Mouse (Mus musculus) liver, embryonic 11.5 days (tissue): ENCODE measurements around the gene Fam25c. TPM values are rescaled to one million over a fixed set of nuclear protein-coding genes. Genes with fewer than 3 reads are reported as not detected.
"Not testable (repeated sequence)": the region's sequence is repeated elsewhere in the genome, so short reads cannot be mapped to it uniquely, and the experiment has no call there.

Experiments
- ATAC-seq: fragments of 200-750 bp; cut with Nextera tagmentation; replicated peaks from 2 replicates; pipeline ENCODE4 v1.8.0; 2017; ENCODE audit warnings: moderate number of reproducible peaks, mild to moderate bottlenecking, moderate TSS enrichment, moderate library complexity; ENCODE audit not compliant: low FRiP score
- DNase-seq: peaks from one replicate; pipeline ENCODE4 v3.0.0-alpha.2; 2017; ENCODE audit warnings: low spot score
- H3K27ac ChIP-seq: fragments of 300-500 bp; sonication (generic); 2 replicates; pipeline ENCODE4 v1.5.1; 2014; ENCODE audit warnings: mild to moderate bottlenecking, low read depth, low read length, control low read depth
- H3K27me3 ChIP-seq: fragments of 300-500 bp; sonication (generic); replicated peaks from 2 replicates; pipeline ENCODE4 v1.6.1; 2014; ENCODE audit warnings: low read length, mixed read lengths; ENCODE audit not compliant: control insufficient read depth, insufficient read depth
- H3K36me3 ChIP-seq: fragments of 300-500 bp; sonication (generic); 2 replicates; pipeline ENCODE4 v1.6.1; 2014; ENCODE audit warnings: mild to moderate bottlenecking, low read length, moderate library complexity, mixed read lengths; ENCODE audit not compliant: control insufficient read depth, insufficient read depth
- H3K4me1 ChIP-seq: fragments of 300-500 bp; sonication (generic); replicated peaks from 2 replicates; pipeline ENCODE4 v1.6.1; 2014; ENCODE audit warnings: low read length, mixed read lengths; ENCODE audit not compliant: control insufficient read depth, insufficient read depth
- H3K4me2 ChIP-seq: fragments of 300-500 bp; sonication (generic); 2 replicates; pipeline ENCODE4 v1.6.1; 2014; ENCODE audit warnings: mild to moderate bottlenecking, control low read depth, moderate library complexity
- H3K4me3 ChIP-seq: fragments of 300-500 bp; sonication (generic); 2 replicates; pipeline ENCODE4 v1.5.1; 2014; ENCODE audit warnings: low read depth, low read length, control low read depth
- H3K9ac ChIP-seq: fragments of 300-500 bp; sonication (generic); 2 replicates; pipeline ENCODE4 v1.6.1; 2014; ENCODE audit warnings: low read depth, low read length, control low read depth
- H3K9me3 ChIP-seq: fragments of 300-500 bp; sonication (generic); 2 replicates; pipeline ENCODE4 v1.6.1; 2016; ENCODE audit warnings: low read length, inconsistent platforms, mixed read lengths; ENCODE audit not compliant: control insufficient read depth
- WGBS: fragments of 180-500 bp; shearing (Covaris S2); extraction: QIAGEN DNeasy Blood & Tissue Kit; methylation state at CpG from one replicate; pipeline ENCODE4 v1.1.7; 2014; 5-methylcytosine and 5-hydroxymethylcytosine counted together
- polyA plus RNA-seq: library from polyadenylated mRNA; unstranded; fragments of >200 nt; fragmentation: Nextera tagmentation; extraction: Ambion mirVana; gene quantifications from 2 replicates; pipeline ENCODE4 v1.2.1, GENCODE M21; 2014

Gene Fam25c
- polyA plus RNA-seq, 1 experiment from 2014 or later = 0.66 TPM

DNA sequence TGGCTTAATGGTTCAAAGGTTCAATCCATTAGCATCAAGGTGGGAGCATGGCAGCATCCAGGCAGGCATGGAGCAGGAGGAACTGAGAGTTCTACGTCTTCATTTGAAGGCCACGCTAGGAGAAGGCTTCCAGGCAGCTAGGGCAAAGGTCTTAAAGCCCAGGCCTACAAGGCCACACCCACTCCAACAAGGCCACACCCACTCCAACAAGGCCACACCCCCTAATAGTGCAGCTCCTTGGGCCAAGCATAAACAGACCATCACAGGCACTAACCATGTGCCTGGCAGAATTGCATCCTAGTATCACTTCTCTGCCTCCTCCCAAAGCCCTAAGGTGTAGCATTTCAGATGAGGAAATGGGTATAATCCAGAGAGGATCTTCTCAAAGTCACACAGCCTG is 16.5 kb upstream of the Fam25c start:
- Histone ChIP-seq H3K4me2 (no peak overlapping the region), H3K4me1 (no peaks in the 10 kb centered on the region), H3K4me3 (no peak overlapping the region), H3K9me3 (no peaks in the 10 kb centered on the region), H3K9ac (no peak overlapping the region), H3K36me3 (no peaks in the 10 kb centered on the region), H3K27ac (no peak overlapping the region), H3K27me3 (no peaks in the 10 kb centered on the region)
- 70% methylated on average over 2 of the region's 2 CpGs for WGBS
- DNase-seq (no peak), ATAC-seq (no peak; the same call in 1 of the 2 replicates)

DNA sequence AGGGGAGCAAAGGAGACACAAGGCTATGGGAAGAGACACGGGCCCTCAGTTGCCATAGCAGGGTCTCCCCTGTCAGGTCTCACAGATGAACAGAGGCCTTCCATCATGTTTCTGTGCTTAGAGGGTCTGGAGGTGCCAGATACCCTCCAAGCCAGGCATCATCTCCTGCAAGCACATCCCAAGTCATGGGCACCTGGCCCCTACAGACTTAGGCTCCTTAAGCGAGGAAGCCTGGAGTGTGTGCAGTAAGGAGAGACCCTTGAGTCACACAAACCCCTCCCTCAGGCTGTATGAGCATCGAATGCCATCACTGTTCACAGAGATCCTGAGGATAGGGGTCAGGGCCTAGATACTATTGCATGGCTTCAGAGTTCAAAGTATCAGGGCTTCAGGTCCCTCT is 15.7 kb upstream of the Fam25c start:
- Histone ChIP-seq H3K9me3 (no peaks in the 10 kb centered on the region), H3K27me3 (no peaks in the 10 kb centered on the region), H3K4me3 (no peak overlapping the region), H3K4me2 (no peak overlapping the region), H3K4me1 (no peaks in the 10 kb centered on the region), H3K27ac (no peak overlapping the region), H3K36me3 (no peaks in the 10 kb centered on the region), H3K9ac (no peak overlapping the region)
- 75% methylated on average over 3 of the region's 3 CpGs for WGBS
- no peak for DNase-seq
- no peak for ATAC-seq

DNA sequence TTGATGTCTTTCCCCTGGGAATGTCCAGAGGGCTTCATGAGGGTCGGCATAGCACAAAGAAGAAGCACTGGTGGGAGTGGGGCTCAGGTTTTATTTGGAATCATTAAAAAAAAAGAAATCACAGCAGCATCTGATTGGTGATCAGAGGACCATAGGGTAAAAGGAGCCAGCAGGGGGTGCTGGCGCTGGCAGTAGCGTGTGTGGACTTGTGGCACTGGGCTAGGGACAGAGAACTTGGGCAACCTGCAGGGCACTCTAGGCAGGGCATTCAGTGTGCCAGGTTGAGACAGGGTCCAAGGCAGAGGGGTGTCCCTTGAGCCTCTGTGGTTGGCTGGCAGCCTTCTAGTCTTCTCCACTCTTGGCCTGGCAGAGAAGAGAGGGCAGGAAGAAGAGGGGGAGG is 15.0 kb upstream of the Fam25c start:
- no peaks in the 10 kb centered on the region for H3K36me3 ChIP-seq
- H3K27ac ChIP-seq = no peak overlapping the region
- WGBS = 63% methylated on average over 3 of the region's 3 CpGs
- H3K9ac ChIP-seq = no peak overlapping the region
- H3K9me3 ChIP-seq = no peaks in the 10 kb centered on the region
- H3K27me3 ChIP-seq = no peaks in the 10 kb centered on the region
- H3K4me2 ChIP-seq = no peak overlapping the region
- DNase-seq (no peak), ATAC-seq (no peak)
- no peak overlapping the region for H3K4me3 ChIP-seq
- no peaks in the 10 kb centered on the region for H3K4me1 ChIP-seq

DNA sequence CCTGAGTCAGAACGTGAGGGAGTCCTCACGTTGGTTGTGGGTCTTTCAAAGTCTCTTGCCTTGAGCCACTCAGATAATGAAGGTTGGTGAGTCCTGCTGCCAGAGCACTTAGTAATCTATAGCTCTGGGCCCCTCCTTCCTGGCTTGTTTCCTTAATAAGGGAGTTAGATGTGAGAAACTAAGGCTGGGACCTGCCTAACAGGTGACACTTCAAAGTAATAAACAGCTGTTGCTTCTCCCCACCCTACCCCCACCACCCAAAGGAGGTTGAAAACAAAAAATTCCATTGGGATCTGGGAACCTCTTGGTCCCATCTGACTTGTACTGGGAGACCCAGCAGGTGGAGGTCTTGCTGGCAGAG is 9.9 kb upstream of the Fam25c start:
- Histone ChIP-seq H3K9me3 (no peaks in the 10 kb centered on the region), H3K27ac (no peak overlapping the region), H3K4me1 (peaks cover 2% of the 10 kb centered on the region; the same call in 1 of the 2 replicates), H3K36me3 (no peaks in the 10 kb centered on the region), H3K4me2 (no peak overlapping the region), H3K27me3 (0 out of 2 replicates have a peak, but pooled peaks cover 2% of the 10 kb centered on the region), H3K9ac (no peak overlapping the region), H3K4me3 (no peak overlapping the region)
- ATAC-seq = no peak
- WGBS = 64% methylated on average over 2 of the region's 2 CpGs
- no peak for DNase-seq

DNA sequence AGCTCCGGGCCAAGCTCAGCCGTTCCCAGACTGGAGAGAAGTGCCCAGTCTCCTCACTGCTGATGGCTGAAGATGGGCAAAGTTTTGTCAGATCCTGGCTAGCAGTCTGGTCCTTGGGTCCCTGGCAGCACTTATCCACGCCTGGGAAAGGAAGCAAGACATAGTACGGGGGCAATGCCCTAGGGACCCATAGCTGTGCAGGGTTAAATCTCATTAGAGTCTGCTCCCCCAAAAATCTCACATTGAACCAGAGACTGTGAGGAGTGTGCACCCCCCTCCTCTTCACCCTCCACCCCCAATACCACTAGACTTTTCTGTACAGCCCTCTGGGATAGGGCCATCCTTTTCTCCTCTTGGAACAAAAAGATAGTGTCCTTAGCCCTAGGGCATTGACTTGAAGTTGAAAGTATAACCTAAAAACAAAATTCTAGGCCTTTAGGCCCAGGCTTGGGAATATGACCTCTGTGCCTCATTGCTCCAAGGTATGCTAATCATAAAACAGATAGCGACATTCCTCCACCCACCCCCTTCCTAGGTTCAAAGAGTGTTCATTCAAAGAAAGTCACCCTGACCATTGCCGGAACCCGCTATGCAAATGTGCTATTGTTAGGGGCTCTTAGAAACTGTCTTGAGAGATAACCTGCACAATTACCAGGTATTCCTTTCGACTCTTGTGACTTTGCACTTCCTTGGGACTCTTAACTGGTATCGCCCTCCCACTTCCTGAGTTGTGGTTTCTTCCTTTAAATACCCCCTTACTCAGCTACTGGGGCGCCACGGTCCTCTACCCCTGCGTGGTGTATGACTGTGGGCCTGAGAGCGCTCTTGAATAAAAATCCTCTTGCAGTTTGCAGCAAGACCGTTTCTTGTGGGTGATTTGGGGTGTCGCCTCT is 9.3 kb upstream of the Fam25c start:
- ATAC-seq, H3K27me3 ChIP-seq, H3K4me1 ChIP-seq, H3K9ac ChIP-seq, DNase-seq, H3K36me3 ChIP-seq, H3K4me3 ChIP-seq, H3K27ac ChIP-seq, H3K9me3 ChIP-seq: not testable (repeated sequence)
- 81% methylated on average over 15 of the region's 15 CpGs for WGBS
- H3K4me2 ChIP-seq = peak overlapping the region; percentile 80

DNA sequence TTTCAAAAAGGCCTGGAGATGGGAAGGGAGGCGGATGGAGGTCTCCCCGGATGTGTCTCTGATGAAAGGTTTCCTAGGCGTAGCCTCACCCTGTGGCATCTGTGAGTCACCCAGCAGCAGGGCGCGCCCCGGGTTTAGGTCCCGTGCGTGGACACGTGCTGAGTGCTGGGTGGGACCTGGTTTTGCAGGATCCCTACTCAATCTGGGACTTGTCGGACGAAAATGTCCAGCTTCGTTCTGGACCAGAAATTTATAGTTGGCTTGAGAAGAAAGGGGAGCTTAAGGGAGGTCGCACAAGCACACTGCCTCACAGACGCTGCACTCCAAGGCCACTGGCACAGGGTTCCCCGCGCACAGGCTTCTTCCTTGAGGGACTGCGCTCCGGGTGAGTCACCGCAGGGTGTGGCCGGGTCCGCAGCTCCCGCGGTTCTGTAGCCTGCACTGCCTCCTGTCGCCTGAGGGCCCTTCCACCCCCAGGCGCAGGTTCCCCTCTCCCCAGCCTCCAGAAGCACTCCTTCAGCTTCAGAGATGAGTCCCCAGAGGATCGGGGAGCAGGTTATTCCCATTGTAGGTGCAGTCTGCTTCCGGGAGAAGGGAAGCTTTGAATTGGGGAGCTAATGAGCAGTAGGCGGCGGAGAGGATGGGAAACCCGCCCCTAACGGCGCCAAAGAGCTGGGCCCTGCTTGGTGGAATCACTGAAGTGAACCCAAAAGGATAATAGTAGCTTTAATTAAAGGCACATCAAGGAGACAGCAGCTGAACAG is 8.4 kb upstream of the Fam25c start:
- no peak overlapping the region for H3K27ac ChIP-seq
- ATAC-seq (peak; percentile 69), DNase-seq (peak; percentile 65)
- 6% methylated on average over 32 of the region's 32 CpGs for WGBS
- peak overlapping the region; percentile 42 for H3K4me3 ChIP-seq
- peaks cover 2% of the 10 kb centered on the region; the same call in 1 of the 2 replicates for H3K4me1 ChIP-seq
- H3K36me3 ChIP-seq = no peaks in the 10 kb centered on the region
- H3K9ac ChIP-seq = peak overlapping the region; percentile 39; the same call in 1 of the 2 replicates
- peak overlapping the region; percentile 80 for H3K4me2 ChIP-seq
- H3K9me3 ChIP-seq = no peaks in the 10 kb centered on the region
- 0 out of 2 replicates have a peak, but pooled peaks cover 2% of the 10 kb centered on the region for H3K27me3 ChIP-seq

DNA sequence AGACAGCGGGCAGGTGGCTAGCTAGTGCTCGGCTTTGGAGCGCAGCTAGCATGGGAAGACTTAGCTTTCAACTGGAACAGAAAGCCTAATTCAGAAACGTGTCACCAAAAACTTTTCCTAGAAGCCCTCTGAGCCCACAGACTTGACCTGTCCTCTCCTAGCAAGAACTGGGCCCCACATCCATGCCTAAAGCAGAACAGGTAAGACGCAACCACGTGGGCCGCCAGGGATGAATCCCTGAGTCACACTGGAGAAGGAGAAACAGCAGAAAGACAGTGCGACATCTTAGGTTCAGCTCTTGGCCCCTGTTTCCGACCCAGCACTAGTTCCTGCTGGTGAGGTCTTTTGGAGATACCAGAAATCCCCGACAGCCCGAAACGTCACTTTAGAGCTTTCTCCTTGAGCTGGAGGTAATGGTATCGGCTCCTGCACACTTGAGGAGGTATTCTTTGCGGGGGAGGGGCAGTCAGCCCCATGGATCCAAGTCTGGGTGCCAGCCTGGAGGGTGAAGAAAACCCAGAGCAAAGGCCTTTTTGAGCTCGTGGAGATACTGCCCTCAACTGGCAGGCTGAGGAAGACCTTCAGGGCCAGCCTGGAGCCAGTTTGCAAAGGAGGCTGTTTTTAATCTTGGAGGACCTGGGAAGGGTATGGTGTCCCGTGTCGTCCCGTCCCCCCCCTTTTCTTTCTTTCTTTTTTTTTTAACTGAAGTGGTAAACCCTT is 7.7 kb upstream of the Fam25c start:
- H3K4me3 ChIP-seq = peak overlapping the region; percentile 42
- no peak for DNase-seq
- no peak overlapping the region for H3K27ac ChIP-seq
- peak overlapping the region; percentile 80 for H3K4me2 ChIP-seq
- 31% methylated on average over 18 of the region's 18 CpGs for WGBS
- 0 out of 2 replicates have a peak, but pooled peaks cover 2% of the 10 kb centered on the region for H3K27me3 ChIP-seq
- H3K4me1 ChIP-seq = peaks cover 2% of the 10 kb centered on the region; the same call in 1 of the 2 replicates
- H3K9ac ChIP-seq = peak overlapping the region; percentile 39; the same call in 1 of the 2 replicates
- peak; percentile 59; the same call in 1 of the 2 replicates for ATAC-seq
- no peaks in the 10 kb centered on the region for H3K9me3 ChIP-seq
- no peaks in the 10 kb centered on the region for H3K36me3 ChIP-seq

DNA sequence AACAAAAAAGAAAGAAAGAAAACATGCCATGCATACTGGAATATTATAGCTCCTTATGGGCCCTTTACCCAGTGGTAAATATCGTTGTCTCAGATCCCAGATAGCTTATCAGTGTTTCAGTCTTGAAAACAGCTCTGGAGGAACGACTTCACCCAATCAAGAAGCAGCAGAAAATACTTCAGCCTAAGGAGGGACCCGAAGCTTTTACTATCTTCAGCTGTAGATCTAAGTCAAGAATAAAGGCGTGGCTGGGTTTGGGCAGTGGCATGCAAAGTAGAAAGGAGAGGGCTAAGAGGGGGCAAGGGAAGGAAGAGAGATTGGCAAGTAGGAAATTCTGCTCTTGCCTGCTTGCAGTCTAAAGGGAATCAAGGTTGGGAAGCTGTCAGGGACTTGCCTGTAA is 6.9 kb upstream of the Fam25c start:
- H3K4me3 ChIP-seq = no peak overlapping the region
- DNase-seq = no peak
- WGBS = 30% methylated on average over 4 of the region's 4 CpGs

More for the DNA sequence above, 6.9 kb upstream of the Fam25c start:
- H3K4me2 ChIP-seq = no peak overlapping the region
- H3K9me3 ChIP-seq = no peaks in the 10 kb centered on the region
- H3K27me3 ChIP-seq = 0 out of 2 replicates have a peak, but pooled peaks cover 2% of the 10 kb centered on the region
- peaks cover 2% of the 10 kb centered on the region; the same call in 1 of the 2 replicates for H3K4me1 ChIP-seq
- H3K36me3 ChIP-seq = no peaks in the 10 kb centered on the region
- ATAC-seq = no peak
- no peak overlapping the region for H3K27ac ChIP-seq
- no peak overlapping the region for H3K9ac ChIP-seq
